Mouse (Mus musculus): ENCODE results near the gene Zfp69. TPM values are rescaled to one million over a fixed set of nuclear protein-coding genes. Genes with fewer than 3 reads are reported as not detected.

Gene Zfp69
- polyA plus RNA-seq, 1 experiment from 2014 or later = 10.9 TPM

DNA sequence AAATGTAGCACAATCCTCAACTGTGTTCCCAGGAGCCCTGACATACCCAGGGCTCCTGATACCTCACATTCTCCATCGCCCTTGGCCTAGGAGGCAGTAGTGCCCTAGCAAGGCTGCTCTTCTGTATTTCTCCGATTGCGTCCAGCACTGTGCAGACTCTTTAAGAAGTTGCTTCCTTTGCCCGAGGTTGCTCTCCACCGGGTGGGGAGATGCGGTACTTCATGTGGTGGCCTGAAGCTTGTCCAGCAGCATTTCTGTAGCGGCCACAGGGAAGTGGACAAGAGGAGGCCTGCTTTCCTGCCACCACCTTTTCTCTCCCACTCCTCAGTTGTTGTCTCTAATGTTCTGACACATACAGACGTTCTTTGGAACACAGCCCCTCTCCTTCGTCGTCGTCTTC, 56.9 kb downstream of the Zfp69 start:
- 82% methylated on average over 11 of the region's 11 CpGs for WGBS
- H3K27me3 ChIP-seq (ENCODE audit: control insufficient read depth, insufficient read depth, low read length) = no peaks in the 10 kb centered on the region
- no peak overlapping the region for H3K27ac ChIP-seq (ENCODE audit: low read depth, low read length)
- H3K4me2 ChIP-seq (replicated peaks; ENCODE audit: low read depth, low read length) = no peak overlapping the region
- H3K4me3 ChIP-seq (ENCODE audit: low read depth, low read length) = no peak overlapping the region
- H3K9me3 ChIP-seq (ENCODE audit: control insufficient read depth, low read length) = no peaks in the 10 kb centered on the region
- ATAC-seq (ENCODE audit: low FRiP score) = no peak
- no peaks in the 10 kb centered on the region for H3K36me3 ChIP-seq (ENCODE audit: control insufficient read depth, insufficient read depth, low read length)
- H3K9ac ChIP-seq (ENCODE audit: low read depth, low read length) = no peak overlapping the region
- no peak for DNase-seq (ENCODE audit: low spot score)
- no peaks in the 10 kb centered on the region for H3K4me1 ChIP-seq (replicated peaks; ENCODE audit: control insufficient read depth, insufficient read depth, low read length)

DNA sequence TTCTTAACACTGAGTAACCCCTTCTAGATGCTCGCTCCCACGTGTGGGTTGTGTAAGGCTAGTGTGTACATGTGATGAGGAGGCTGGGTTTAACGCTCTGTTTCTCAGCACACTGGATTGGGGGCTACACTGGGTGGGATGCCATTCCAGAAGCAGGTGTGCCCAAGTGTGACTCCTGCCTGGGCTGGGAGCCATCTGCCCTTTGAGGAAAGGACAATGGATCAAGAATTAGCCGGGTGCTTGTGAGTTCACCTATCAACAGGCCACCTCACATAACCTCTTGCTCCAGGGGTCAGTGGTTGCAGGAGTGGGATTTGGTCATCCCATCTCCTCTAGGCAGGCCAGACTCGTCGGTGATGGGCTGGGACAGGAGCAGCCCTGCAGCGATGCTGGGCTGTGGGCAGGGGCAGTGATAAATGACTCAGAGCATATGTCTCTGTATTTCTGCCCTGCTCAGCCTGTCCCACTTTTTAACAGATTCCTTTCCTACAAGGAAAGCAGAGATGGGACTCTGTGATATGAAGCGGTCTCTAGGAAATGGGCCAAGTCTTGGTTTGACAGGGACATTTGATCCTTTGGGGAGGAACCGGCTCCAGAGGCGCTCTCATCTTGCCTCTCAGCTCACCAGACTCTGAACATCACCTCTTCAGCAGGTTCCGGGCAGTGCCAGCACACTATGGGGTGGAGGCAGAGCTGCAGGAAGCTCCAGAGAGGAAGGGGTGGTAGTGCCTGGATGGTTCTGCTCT, 57.7 kb downstream of the Zfp69 start:
- Histone ChIP-seq H3K9me3 (ENCODE audit: control insufficient read depth, low read length) (no peaks in the 10 kb centered on the region), H3K27ac (ENCODE audit: low read depth, low read length) (no peak overlapping the region), H3K36me3 (ENCODE audit: control insufficient read depth, insufficient read depth, low read length) (no peaks in the 10 kb centered on the region), H3K4me2 (replicated peaks; ENCODE audit: low read depth, low read length) (no peak overlapping the region), H3K4me1 (replicated peaks; ENCODE audit: control insufficient read depth, insufficient read depth, low read length) (no peaks in the 10 kb centered on the region), H3K9ac (ENCODE audit: low read depth, low read length) (no peak overlapping the region), H3K4me3 (ENCODE audit: low read depth, low read length) (no peak overlapping the region), H3K27me3 (ENCODE audit: control insufficient read depth, insufficient read depth, low read length) (no peaks in the 10 kb centered on the region)
- 76% methylated on average over 11 of the region's 11 CpGs for WGBS
- ATAC-seq (ENCODE audit: low FRiP score) (no peak), DNase-seq (ENCODE audit: low spot score) (no peak)

DNA sequence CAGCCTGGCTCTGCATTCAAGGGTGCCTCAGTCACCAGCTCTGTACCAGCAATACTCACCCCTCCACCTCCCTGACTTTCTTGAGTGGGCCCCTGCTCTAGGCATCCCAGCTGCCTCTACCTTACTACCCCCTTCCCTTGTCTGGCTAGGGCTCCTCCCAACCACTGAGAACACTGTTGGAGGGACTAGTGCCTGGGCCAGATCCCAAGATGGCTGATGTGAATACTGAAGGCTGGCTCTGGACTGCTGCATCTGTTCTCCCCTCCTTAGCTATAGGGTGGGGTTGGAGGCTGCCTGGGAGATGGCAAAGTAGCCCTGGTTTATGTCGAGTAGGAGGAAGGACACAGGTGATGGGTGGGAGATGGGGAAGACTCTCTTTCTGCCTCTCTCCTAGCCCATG, 59.0 kb downstream of the Zfp69 start:
- ATAC-seq (ENCODE audit: low FRiP score) = no peak
- Histone ChIP-seq H3K27me3 (ENCODE audit: control insufficient read depth, insufficient read depth, low read length) (no peaks in the 10 kb centered on the region), H3K9ac (ENCODE audit: low read depth, low read length) (no peak overlapping the region), H3K4me1 (replicated peaks; ENCODE audit: control insufficient read depth, insufficient read depth, low read length) (no peaks in the 10 kb centered on the region), H3K4me3 (ENCODE audit: low read depth, low read length) (no peak overlapping the region), H3K36me3 (ENCODE audit: control insufficient read depth, insufficient read depth, low read length) (no peaks in the 10 kb centered on the region), H3K4me2 (replicated peaks; ENCODE audit: low read depth, low read length) (no peak overlapping the region), H3K27ac (ENCODE audit: low read depth, low read length) (no peak overlapping the region), H3K9me3 (ENCODE audit: control insufficient read depth, low read length) (no peaks in the 10 kb centered on the region)
- DNase-seq (ENCODE audit: low spot score) = no peak
- 45% methylated on average over 1 of the region's 1 CpGs for WGBS

DNA sequence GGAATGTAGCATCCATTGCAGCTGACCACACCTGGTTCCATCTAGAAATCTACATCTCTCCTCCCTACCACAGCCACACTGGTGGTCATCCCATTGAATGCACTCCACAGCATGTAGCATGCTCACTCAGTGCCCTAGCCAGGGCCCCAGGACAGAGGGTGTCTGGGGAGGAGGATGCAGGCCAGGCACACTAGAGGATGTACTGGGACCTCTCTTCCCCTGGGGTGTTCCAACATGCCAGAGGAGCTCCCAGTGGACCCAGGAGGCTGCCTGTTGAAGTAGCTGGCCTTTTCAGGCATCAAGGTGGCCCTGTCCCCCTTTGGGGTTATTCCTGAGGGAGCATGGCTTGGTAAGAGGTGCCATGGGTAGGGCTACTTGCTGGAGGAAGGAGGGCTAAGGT, 59.5 kb downstream of the Zfp69 start:
- H3K4me1 ChIP-seq (replicated peaks; ENCODE audit: control insufficient read depth, insufficient read depth, low read length) = no peaks in the 10 kb centered on the region
- no peak for ATAC-seq (ENCODE audit: low FRiP score)
- no peak overlapping the region for H3K4me2 ChIP-seq (replicated peaks; ENCODE audit: low read depth, low read length)
- no peak overlapping the region for H3K4me3 ChIP-seq (ENCODE audit: low read depth, low read length)
- H3K27ac ChIP-seq (ENCODE audit: low read depth, low read length) = no peak overlapping the region
- H3K9ac ChIP-seq (ENCODE audit: low read depth, low read length) = no peak overlapping the region
- no peaks in the 10 kb centered on the region for H3K9me3 ChIP-seq (ENCODE audit: control insufficient read depth, low read length)
- no peak for DNase-seq (ENCODE audit: low spot score)
- no peaks in the 10 kb centered on the region for H3K36me3 ChIP-seq (ENCODE audit: control insufficient read depth, insufficient read depth, low read length)
- no peaks in the 10 kb centered on the region for H3K27me3 ChIP-seq (ENCODE audit: control insufficient read depth, insufficient read depth, low read length)

DNA sequence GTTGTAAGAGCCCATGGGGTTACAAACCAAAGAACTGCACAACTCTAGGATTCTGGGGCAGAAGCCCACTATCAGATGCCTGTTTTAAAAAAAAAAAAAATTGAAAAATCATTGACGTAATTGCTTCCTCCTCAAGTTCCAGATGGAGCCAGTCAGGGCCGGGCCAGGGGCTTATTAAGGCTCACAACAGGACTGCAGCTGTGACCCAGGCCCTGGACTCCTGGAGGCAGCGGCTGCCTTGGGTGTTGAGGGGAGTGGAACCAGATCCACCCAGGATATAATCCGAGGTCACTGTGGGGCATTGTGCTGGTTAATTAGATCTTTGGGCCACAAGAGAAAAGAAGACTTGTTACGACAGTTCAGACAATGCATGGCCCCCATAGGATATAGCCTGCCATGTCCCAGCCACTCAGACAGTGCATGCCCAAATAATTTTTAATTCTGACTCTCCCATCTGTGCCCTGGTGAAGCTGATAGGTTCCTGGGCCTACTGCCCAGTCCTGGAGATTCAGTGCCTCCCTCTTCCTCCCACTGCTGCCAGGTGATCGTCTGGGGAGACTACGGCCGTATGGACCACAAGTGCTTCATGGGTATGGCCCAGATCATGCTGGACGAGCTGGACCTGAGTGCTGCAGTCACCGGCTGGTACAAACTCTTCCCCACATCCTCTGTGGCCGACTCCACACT, 60.6 kb downstream of the Zfp69 start:
- ATAC-seq (ENCODE audit: low FRiP score) (peak; percentile 75), DNase-seq (ENCODE audit: low spot score) (peak; percentile 53)
- WGBS = 54% methylated on average over 11 of the region's 11 CpGs
- Histone ChIP-seq H3K4me2 (replicated peaks; ENCODE audit: low read depth, low read length) (no peak overlapping the region), H3K27ac (ENCODE audit: low read depth, low read length) (peak overlapping the region; percentile 47; the same call in 1 of the 2 replicates), H3K36me3 (ENCODE audit: control insufficient read depth, insufficient read depth, low read length) (no peaks in the 10 kb centered on the region), H3K4me3 (ENCODE audit: low read depth, low read length) (no peak overlapping the region), H3K4me1 (replicated peaks; ENCODE audit: control insufficient read depth, insufficient read depth, low read length) (peaks cover under 1% of the 10 kb centered on the region; the same call in 1 of the 2 replicates), H3K9ac (ENCODE audit: low read depth, low read length) (no peak overlapping the region), H3K27me3 (ENCODE audit: control insufficient read depth, insufficient read depth, low read length) (no peaks in the 10 kb centered on the region), H3K9me3 (ENCODE audit: control insufficient read depth, low read length) (no peaks in the 10 kb centered on the region)

DNA sequence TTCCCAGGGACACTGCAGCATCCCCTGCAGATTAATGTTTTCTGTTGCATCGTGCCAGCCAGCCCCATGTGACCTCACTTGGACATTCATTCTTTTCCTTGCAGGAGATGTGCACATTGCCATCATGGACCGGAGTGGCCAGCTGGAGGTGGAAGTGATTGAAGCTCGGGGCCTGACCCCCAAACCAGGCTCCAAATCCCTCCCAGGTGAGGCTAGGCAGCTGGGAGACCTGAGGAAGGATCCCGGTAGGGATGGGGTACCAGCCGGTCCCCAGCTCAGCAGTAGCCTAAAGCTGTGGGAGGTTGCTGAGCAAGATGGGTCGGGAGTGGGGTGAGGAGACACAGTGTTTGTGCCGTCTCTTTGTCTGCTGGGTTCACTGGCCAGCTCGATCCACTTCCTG, 62.6 kb downstream of the Zfp69 start:
- Histone ChIP-seq H3K27me3 (ENCODE audit: control insufficient read depth, insufficient read depth, low read length) (0 out of 2 replicates have a peak, but pooled peaks cover 2% of the 10 kb centered on the region), H3K4me2 (replicated peaks; ENCODE audit: low read depth, low read length) (no peak overlapping the region), H3K36me3 (ENCODE audit: control insufficient read depth, insufficient read depth, low read length) (no peaks in the 10 kb centered on the region), H3K9ac (ENCODE audit: low read depth, low read length) (no peak overlapping the region), H3K4me3 (ENCODE audit: low read depth, low read length) (no peak overlapping the region), H3K27ac (ENCODE audit: low read depth, low read length) (no peak overlapping the region), H3K9me3 (ENCODE audit: control insufficient read depth, low read length) (no peaks in the 10 kb centered on the region), H3K4me1 (replicated peaks; ENCODE audit: control insufficient read depth, insufficient read depth, low read length) (peaks cover 6% of the 10 kb centered on the region; the same call in 1 of the 2 replicates)
- 68% methylated on average over 8 of the region's 8 CpGs for whole genome bisulfite sequencing
- DNase-seq (ENCODE audit: low spot score) (no peak), ATAC-seq (ENCODE audit: low FRiP score) (no peak)

DNA sequence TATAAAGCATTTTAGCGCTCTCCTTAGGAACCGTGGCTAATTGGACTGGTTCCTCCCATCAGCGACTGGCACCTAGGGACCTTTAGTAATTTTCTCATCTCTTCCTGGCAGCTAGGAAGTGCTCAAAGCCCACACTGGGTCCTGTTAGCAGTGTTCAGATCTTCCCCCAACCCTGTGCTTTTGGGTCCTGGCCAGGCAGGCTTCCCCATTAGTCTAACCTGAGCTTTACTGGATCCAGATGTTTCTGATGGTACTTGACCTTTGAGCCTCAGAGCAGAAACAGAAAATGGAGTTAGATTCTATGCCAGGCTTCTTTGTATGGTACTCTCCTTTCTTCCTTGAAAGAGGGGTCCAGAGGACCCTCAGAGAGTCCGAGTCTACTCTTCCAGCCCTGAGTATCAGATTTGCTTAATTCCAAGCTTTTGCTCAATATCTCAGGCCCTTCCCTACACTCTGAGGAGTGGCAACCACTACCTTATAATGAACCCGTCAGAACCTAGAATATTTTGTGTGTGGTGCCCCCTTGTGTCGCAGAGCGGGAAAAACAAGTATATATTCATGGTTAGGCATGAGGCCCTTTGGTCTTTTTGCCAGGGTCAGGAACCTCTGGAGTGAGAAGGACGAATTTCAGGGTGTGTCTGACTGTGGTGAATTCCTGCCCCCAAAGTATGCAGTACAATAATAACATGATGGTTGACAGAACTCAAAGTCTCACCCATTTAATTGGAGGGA, 64.0 kb downstream of the Zfp69 start:
- DNase-seq (ENCODE audit: low spot score) = peak; percentile 71
- Histone ChIP-seq H3K36me3 (ENCODE audit: control insufficient read depth, insufficient read depth, low read length) (no peaks in the 10 kb centered on the region), H3K27me3 (ENCODE audit: control insufficient read depth, insufficient read depth, low read length) (0 out of 2 replicates have a peak, but pooled peaks cover 2% of the 10 kb centered on the region), H3K4me3 (ENCODE audit: low read depth, low read length) (no peak overlapping the region), H3K4me2 (replicated peaks; ENCODE audit: low read depth, low read length) (no peak overlapping the region), H3K9ac (ENCODE audit: low read depth, low read length) (no peak overlapping the region), H3K4me1 (replicated peaks; ENCODE audit: control insufficient read depth, insufficient read depth, low read length) (peaks cover 6% of the 10 kb centered on the region; the same call in 1 of the 2 replicates), H3K27ac (ENCODE audit: low read depth, low read length) (no peak overlapping the region), H3K9me3 (ENCODE audit: control insufficient read depth, low read length) (no peaks in the 10 kb centered on the region)
- 33% methylated on average over 8 of the region's 8 CpGs for WGBS
- no peak for ATAC-seq (ENCODE audit: low FRiP score)

DNA sequence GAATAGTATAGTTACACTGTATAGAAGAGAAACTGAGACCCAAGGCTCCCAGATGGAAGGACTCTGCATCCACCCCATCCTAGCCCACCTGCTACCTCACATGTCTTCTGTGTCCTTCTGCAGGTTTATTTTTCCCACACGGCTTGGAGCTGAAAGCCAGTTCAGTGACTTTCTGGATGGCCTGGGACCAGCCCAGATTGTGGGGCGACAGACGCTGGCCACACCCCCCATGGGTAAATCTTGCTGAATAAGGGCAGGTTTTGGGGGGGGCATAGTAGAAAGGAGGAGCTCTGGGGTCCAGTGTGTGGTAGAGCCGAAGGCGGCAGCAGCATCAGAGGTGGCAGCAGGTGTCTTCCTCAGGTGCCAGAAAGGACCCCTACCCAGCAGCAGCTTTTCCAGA, 64.7 kb downstream of the Zfp69 start:
- Histone ChIP-seq H3K9ac (ENCODE audit: low read depth, low read length) (no peak overlapping the region), H3K4me3 (ENCODE audit: low read depth, low read length) (no peak overlapping the region), H3K27me3 (ENCODE audit: control insufficient read depth, insufficient read depth, low read length) (0 out of 2 replicates have a peak, but pooled peaks cover 2% of the 10 kb centered on the region), H3K4me1 (replicated peaks; ENCODE audit: control insufficient read depth, insufficient read depth, low read length) (peaks cover 12% of the 10 kb centered on the region), H3K27ac (ENCODE audit: low read depth, low read length) (no peak overlapping the region), H3K9me3 (ENCODE audit: control insufficient read depth, low read length) (no peaks in the 10 kb centered on the region), H3K36me3 (ENCODE audit: control insufficient read depth, insufficient read depth, low read length) (no peaks in the 10 kb centered on the region), H3K4me2 (replicated peaks; ENCODE audit: low read depth, low read length) (no peak overlapping the region)
- ATAC-seq (ENCODE audit: low FRiP score) = no peak
- DNase-seq (ENCODE audit: low spot score) = no peak
- WGBS = 84% methylated on average over 5 of the region's 5 CpGs

Measured in hindbrain, embryonic 11.5 days (tissue).